Mouse (Mus musculus): Measurements from ENCODE around the gene Pam. TPM values are rescaled to one million over a fixed set of nuclear protein-coding genes. Genes with fewer than 3 reads are reported as not detected.

Gene Pam
- polyA plus RNA-seq, 1 experiment from 2014 or later = 22.3 TPM

DNA sequence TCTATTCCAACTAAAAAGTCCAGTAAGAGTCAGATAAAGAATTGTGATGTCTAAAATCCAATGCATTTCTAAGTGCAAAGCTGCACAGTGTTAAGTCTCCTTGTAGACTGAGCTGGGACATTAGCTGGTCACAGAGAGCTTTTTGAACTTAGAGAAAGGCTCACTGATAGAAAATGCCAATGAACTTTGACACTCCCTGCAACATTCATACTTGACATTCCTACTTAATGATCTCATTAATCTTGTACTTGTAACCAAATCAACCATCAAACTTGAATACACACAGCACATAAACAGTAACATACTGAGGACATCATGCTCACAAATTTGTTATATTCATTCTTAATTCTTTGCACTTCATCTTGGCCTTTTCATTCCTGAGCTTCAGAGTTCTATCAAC, 335.6 kb downstream of the Pam start:
- Histone ChIP-seq H3K36me3 (ENCODE audit: control insufficient read depth, insufficient read depth, low read length) (peaks cover 2% of the 10 kb centered on the region; the same call in 1 of the 2 replicates), H3K4me3 (ENCODE audit: low read length) (no peak overlapping the region), H3K27ac (ENCODE audit: low read depth, low read length) (no peak overlapping the region), H3K9ac (ENCODE audit: low read depth, low read length) (no peak overlapping the region), H3K9me3 (ENCODE audit: control insufficient read depth, low read length) (no peaks in the 10 kb centered on the region), H3K4me2 (ENCODE audit: low read length) (no peak overlapping the region), H3K4me1 (ENCODE audit: control insufficient read depth, insufficient read depth, low read depth, low read length) (no peaks in the 10 kb centered on the region), H3K27me3 (replicated peaks; ENCODE audit: control insufficient read depth, insufficient read depth, low read length) (no peaks in the 10 kb centered on the region)
- ATAC-seq = no peak

- H3K27ac ChIP-seq (ENCODE audit: low read depth, low read length) = no peak overlapping the region
- WGBS = 84% methylated on average over 4 of the region's 4 CpGs
- ATAC-seq = no peak
- H3K4me2 ChIP-seq (ENCODE audit: low read length) = no peak overlapping the region
- peaks cover 17% of the 10 kb centered on the region for H3K36me3 ChIP-seq (ENCODE audit: control insufficient read depth, insufficient read depth, low read length)
- H3K9ac ChIP-seq (ENCODE audit: low read depth, low read length) = no peak overlapping the region
- H3K9me3 ChIP-seq (ENCODE audit: control insufficient read depth, low read length) = no peaks in the 10 kb centered on the region
- no peak overlapping the region for H3K4me3 ChIP-seq (ENCODE audit: low read length)
- no peaks in the 10 kb centered on the region for H3K4me1 ChIP-seq (ENCODE audit: control insufficient read depth, insufficient read depth, low read depth, low read length)
- no peaks in the 10 kb centered on the region for H3K27me3 ChIP-seq (replicated peaks; ENCODE audit: control insufficient read depth, insufficient read depth, low read length)
Observed at GRCm38 (mm10) chr1:97754392-97754791, 341.1 kb downstream of the Pam start.

- peaks cover 19% of the 10 kb centered on the region for H3K36me3 ChIP-seq (ENCODE audit: control insufficient read depth, insufficient read depth, low read length)
- ATAC-seq = no peak
- H3K27me3 ChIP-seq (replicated peaks; ENCODE audit: control insufficient read depth, insufficient read depth, low read length) = no peaks in the 10 kb centered on the region
- H3K27ac ChIP-seq (ENCODE audit: low read depth, low read length) = no peak overlapping the region
- H3K9me3 ChIP-seq (ENCODE audit: control insufficient read depth, low read length) = no peaks in the 10 kb centered on the region
- no peak overlapping the region for H3K4me3 ChIP-seq (ENCODE audit: low read length)
- H3K4me1 ChIP-seq (ENCODE audit: control insufficient read depth, insufficient read depth, low read depth, low read length) = no peaks in the 10 kb centered on the region
- H3K4me2 ChIP-seq (ENCODE audit: low read length) = no peak overlapping the region
- H3K9ac ChIP-seq (ENCODE audit: low read depth, low read length) = no peak overlapping the region
Observed at GRCm38 (mm10) chr1:97753216-97753615, 342.2 kb downstream of the Pam start.

GRCm38 (mm10) chr1:97748163-97748562, 347.3 kb downstream of the Pam start:
- Histone ChIP-seq H3K9me3 (ENCODE audit: control insufficient read depth, low read length) (no peaks in the 10 kb centered on the region), H3K9ac (ENCODE audit: low read depth, low read length) (no peak overlapping the region), H3K4me1 (ENCODE audit: control insufficient read depth, insufficient read depth, low read depth, low read length) (no peaks in the 10 kb centered on the region), H3K4me3 (ENCODE audit: low read length) (no peak overlapping the region), H3K36me3 (ENCODE audit: control insufficient read depth, insufficient read depth, low read length) (peaks cover 25% of the 10 kb centered on the region), H3K27me3 (replicated peaks; ENCODE audit: control insufficient read depth, insufficient read depth, low read length) (no peaks in the 10 kb centered on the region), H3K27ac (ENCODE audit: low read depth, low read length) (no peak overlapping the region), H3K4me2 (ENCODE audit: low read length) (no peak overlapping the region)
- no peak for ATAC-seq
- 94% methylated on average over 3 of the region's 3 CpGs for WGBS

DNA sequence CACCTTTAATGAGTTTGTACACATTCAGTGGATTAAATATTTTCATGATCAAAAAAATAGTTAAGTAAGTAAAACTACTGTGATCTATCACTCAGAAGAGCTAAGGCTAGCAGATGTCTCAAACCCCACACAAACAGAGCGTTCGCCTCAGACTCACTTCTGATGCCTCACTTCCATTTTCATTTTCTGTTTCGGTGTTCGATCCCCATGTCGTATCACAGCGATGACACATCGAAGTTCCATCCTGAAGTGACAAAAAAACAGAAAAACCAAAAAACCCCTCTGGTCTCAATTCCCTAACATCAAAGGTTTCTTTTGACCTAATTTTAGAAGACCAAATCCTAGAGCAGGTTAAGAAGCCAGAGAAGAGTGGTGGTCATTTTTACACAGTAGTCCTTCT, 349.2 kb downstream of the Pam start:
- Histone ChIP-seq H3K36me3 (ENCODE audit: control insufficient read depth, insufficient read depth, low read length) (peaks cover 21% of the 10 kb centered on the region), H3K4me2 (ENCODE audit: low read length) (no peak overlapping the region), H3K9ac (ENCODE audit: low read depth, low read length) (no peak overlapping the region), H3K27me3 (replicated peaks; ENCODE audit: control insufficient read depth, insufficient read depth, low read length) (no peaks in the 10 kb centered on the region), H3K4me1 (ENCODE audit: control insufficient read depth, insufficient read depth, low read depth, low read length) (no peaks in the 10 kb centered on the region), H3K4me3 (ENCODE audit: low read length) (no peak overlapping the region), H3K27ac (ENCODE audit: low read depth, low read length) (no peak overlapping the region), H3K9me3 (ENCODE audit: control insufficient read depth, low read length) (no peaks in the 10 kb centered on the region)
- no peak for ATAC-seq
- 98% methylated on average over 7 of the region's 7 CpGs for WGBS

DNA sequence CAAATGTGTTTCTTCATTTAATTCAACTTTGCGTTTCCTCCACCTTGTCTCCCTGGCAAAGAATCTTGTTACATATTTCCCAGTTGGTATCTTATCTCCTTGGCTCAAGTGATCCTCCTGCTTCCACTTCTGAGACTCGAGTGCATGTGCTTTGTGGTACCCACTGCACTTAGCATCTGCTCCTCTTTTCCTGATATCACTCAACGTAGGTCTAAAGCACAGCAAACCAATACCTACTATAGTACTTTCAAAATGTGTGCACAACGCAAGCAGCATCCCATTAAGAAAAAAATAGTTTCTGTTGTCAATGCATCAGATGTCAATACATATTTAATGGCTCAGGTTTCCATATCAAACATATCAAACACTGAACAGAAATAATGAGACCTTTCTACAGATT, 349.7 kb downstream of the Pam start:
- H3K9me3 ChIP-seq (ENCODE audit: control insufficient read depth, low read length) = no peaks in the 10 kb centered on the region
- H3K4me3 ChIP-seq (ENCODE audit: low read length) = no peak overlapping the region
- H3K9ac ChIP-seq (ENCODE audit: low read depth, low read length) = no peak overlapping the region
- H3K4me1 ChIP-seq (ENCODE audit: control insufficient read depth, insufficient read depth, low read depth, low read length) = no peaks in the 10 kb centered on the region
- H3K27ac ChIP-seq (ENCODE audit: low read depth, low read length) = no peak overlapping the region
- peaks cover 24% of the 10 kb centered on the region for H3K36me3 ChIP-seq (ENCODE audit: control insufficient read depth, insufficient read depth, low read length)
- WGBS = 93% methylated on average over 4 of the region's 4 CpGs
- H3K4me2 ChIP-seq (ENCODE audit: low read length) = no peak overlapping the region
- no peak for ATAC-seq
- no peaks in the 10 kb centered on the region for H3K27me3 ChIP-seq (replicated peaks; ENCODE audit: control insufficient read depth, insufficient read depth, low read length)

Measured in hindbrain, embryonic 16.5 days (tissue).